Mouse (Mus musculus) liver, postnatal 0 days (tissue): Measurements from ENCODE around the gene Il4ra.

Experiments
- CTCF ChIP-seq: sonication (generic); IDR thresholded peaks from 2 replicates; pipeline ENCODE4 v1.5.1; 2016; ENCODE audit warnings: antibody characterized with exemption, low read depth
- EP300 ChIP-seq: IDR thresholded peaks from 2 replicates; pipeline ENCODE4 v1.6.1; 2016; ENCODE audit warnings: antibody characterized with exemption, low read depth, mild to moderate bottlenecking

DNA sequence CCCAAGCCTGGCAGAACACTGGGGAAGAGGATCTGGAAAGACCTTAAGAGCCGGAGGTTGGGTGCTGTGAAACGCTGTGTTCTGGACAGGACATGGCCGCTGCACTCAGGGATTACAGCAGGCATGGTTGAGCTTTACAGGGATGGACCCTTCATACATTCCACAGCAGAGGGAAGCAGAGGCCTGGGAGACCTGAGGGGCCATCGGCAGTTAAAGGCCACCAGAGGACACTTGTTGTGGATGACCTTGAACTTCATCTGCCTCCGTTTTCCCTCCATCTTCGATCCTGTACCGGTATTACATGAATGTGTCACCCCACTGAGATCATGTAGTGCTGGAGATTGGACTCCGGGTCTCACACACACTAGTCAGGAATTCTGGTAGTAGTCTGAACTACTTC, 2.0 kb upstream of the Il4ra start:
- no peak for TF ChIP-seq CTCF
- no peak for TF ChIP-seq EP300
